Mouse (Mus musculus) gastrocnemius, adult 2 months (tissue): Measurements from ENCODE around the gene Gpr179. TPM values are rescaled to one million over a fixed set of nuclear protein-coding genes. Genes with fewer than 3 reads are reported as not detected.

Source experiments
- DNase-seq: peaks from one replicate; pipeline ENCODE4 v3.0.0; 2022
- H3K27ac ChIP-seq: fragments of 200-600 bp; 2 replicates; pipeline ENCODE4 v1.8.1; 2022; ENCODE audit warnings: mild to moderate bottlenecking
- H3K4me3 ChIP-seq: fragments of 200-600 bp; 2 replicates; pipeline ENCODE4 v1.8.1; 2022; ENCODE audit warnings: mild to moderate bottlenecking, moderate library complexity
- CTCF ChIP-seq: fragments of 200-600 bp; IDR thresholded peaks from 2 replicates; pipeline ENCODE4 v1.8.1; 2022; ENCODE audit warnings: antibody characterized with exemption, mild to moderate bottlenecking, moderate library complexity
- intact Hi-C: fragments of 180-260 bp; cut with DNase I; formaldehyde crosslinking; loops from one replicate; pipeline ENCODE4 v1.15.1; 2025
- total RNA-seq, 2 experiments: library from RNA; stranded (reverse); gene quantifications; 2 replicates each; pipeline ENCODE4 v1.2.3; 2021

Gpr179 gene
- total RNA-seq, 2 experiments from 2014 or later, result 0.03 TPM; not detected in 1

GRCm38 (mm10) chr11:97347291-97347690, 4.6 kb downstream of the Gpr179 start:
- H3K27ac ChIP-seq, result no peak overlapping the region
- intact Hi-C loops, result no loop called here

GRCm38 (mm10) chr11:97346383-97346782, 5.5 kb downstream of the Gpr179 start:
- DNase-seq, result peak; percentile 50
- H3K27ac ChIP-seq, result no peak overlapping the region
- intact Hi-C loops, result no loop called here
- no peak for TF ChIP-seq CTCF
- no peak overlapping the region for H3K4me3 ChIP-seq

More at GRCm38 (mm10) chr11:97347291-97347690, 4.6 kb downstream of the Gpr179 start:
- no peak for DNase-seq
- TF ChIP-seq CTCF, result no peak
- H3K4me3 ChIP-seq, result no peak overlapping the region

- DNase-seq, result no peak
- Histone ChIP-seq H3K27ac (no peak overlapping the region), H3K4me3 (no peak overlapping the region)
- intact Hi-C loops, result no loop called here
- no peak for TF ChIP-seq CTCF
Observed at GRCm38 (mm10) chr11:97345446-97345845, 6.4 kb downstream of the Gpr179 start.

GRCm38 (mm10) chr11:97343619-97344018, 8.3 kb downstream of the Gpr179 start:
- DNase-seq, result peak; percentile 75
- intact Hi-C loops, result no loop called here
- H3K27ac ChIP-seq, result no peak overlapping the region
- TF ChIP-seq CTCF, result peak; percentile 61
- peak overlapping the region; percentile 36 for H3K4me3 ChIP-seq

- intact Hi-C loops, result no loop called here
- Histone ChIP-seq H3K27ac (no peak overlapping the region), H3K4me3 (no peak overlapping the region)
- no peak for DNase-seq
- TF ChIP-seq CTCF, result no peak
Observed at GRCm38 (mm10) chr11:97343175-97343574, 8.7 kb downstream of the Gpr179 start.

- Histone ChIP-seq H3K4me3 (peak overlapping the region; percentile 55), H3K27ac (0 out of 2 replicates have a peak overlapping the region, but pooled peaks have one; percentile 17)
- peak; percentile 88 for DNase-seq
- no peak for TF ChIP-seq CTCF
- intact Hi-C loops, result no loop called here
Observed at GRCm38 (mm10) chr11:97338977-97339315, 12.9 kb downstream of the Gpr179 start.

GRCm38 (mm10) chr11:97338302-97338976, 13.4 kb downstream of the Gpr179 start:
- no peak for DNase-seq
- H3K27ac ChIP-seq, result 0 out of 2 replicates have a peak overlapping the region, but pooled peaks have one; percentile 17
- intact Hi-C loops, result no loop called here
- no peak for TF ChIP-seq CTCF
- H3K4me3 ChIP-seq, result peak overlapping the region; percentile 55

- H3K4me3 ChIP-seq, result no peak overlapping the region
- intact Hi-C loops, result no loop called here
- no peak for TF ChIP-seq CTCF
- no peak for DNase-seq
- no peak overlapping the region for H3K27ac ChIP-seq
Observed at GRCm38 (mm10) chr11:97337363-97337762, 14.5 kb downstream of the Gpr179 start.

GRCm38 (mm10) chr11:97336751-97337345, 15.0 kb downstream of the Gpr179 start:
- TF ChIP-seq CTCF, result no peak
- intact Hi-C loops, result no loop called here
- Histone ChIP-seq H3K27ac (no peak overlapping the region), H3K4me3 (no peak overlapping the region)
- no peak for DNase-seq

GRCm38 (mm10) chr11:97336238-97336637, 15.6 kb downstream of the Gpr179 start:
- intact Hi-C loops, result no loop called here
- Histone ChIP-seq H3K27ac (no peak overlapping the region), H3K4me3 (no peak overlapping the region)
- no peak for DNase-seq
- TF ChIP-seq CTCF, result no peak

- H3K27ac ChIP-seq, result peak overlapping the region; percentile 31; the same call in 1 of the 2 replicates
- intact Hi-C loops, result no loop called here
- TF ChIP-seq CTCF, result no peak
- DNase-seq, result no peak
- no peak overlapping the region for H3K4me3 ChIP-seq
Observed at GRCm38 (mm10) chr11:97334400-97334799, 17.5 kb downstream of the Gpr179 start.

GRCm38 (mm10) chr11:97333896-97334295, 18.0 kb downstream of the Gpr179 start:
- DNase-seq, result no peak
- intact Hi-C loops, result no loop called here
- no peak overlapping the region for H3K4me3 ChIP-seq
- H3K27ac ChIP-seq, result peak overlapping the region; percentile 31
- TF ChIP-seq CTCF, result no peak

GRCm38 (mm10) chr11:97333044-97333443, 18.8 kb downstream of the Gpr179 start:
- H3K4me3 ChIP-seq, result no peak overlapping the region
- DNase-seq, result no peak
- TF ChIP-seq CTCF, result no peak
- intact Hi-C loops, result no loop called here
- H3K27ac ChIP-seq, result no peak overlapping the region
